Mouse (Mus musculus): Measurements from ENCODE around the gene Ism1. TPM values are rescaled to one million over a fixed set of nuclear protein-coding genes. Genes with fewer than 3 reads are reported as not detected.

The Ism1 gene
- 1 to 10 TPM; 1.3 to 2.2 TPM for total RNA-seq (2021)
- long read RNA-seq, experiment 1, partial matches to known transcripts, result 0 of 2 reads
- long read RNA-seq, experiment 1, other reads (novel, unspliced or antisense), result 0 of 2 reads
- long read RNA-seq, experiment 2, partial matches to known transcripts, result 0 of 2 reads
- long read RNA-seq, experiment 2, other reads (novel, unspliced or antisense), result 0 of 2 reads

- intact Hi-C loops (cut with DNase I; ENCODE audit: low total_unique reads), result no loop called here
- DNase-seq, result peak; percentile 22
Observed at GRCm38 (mm10) chr2:139677809-139678274, at the start of gene Ism1. TSS of gene Ism1 (plus strand) at chr2:139678178.

GRCm38 (mm10) chr2:139628731-139629130 lies 49.2 kb upstream of the Ism1 start:
- DNase-seq, result no peak
- intact Hi-C loops (cut with DNase I; ENCODE audit: low total_unique reads), result no loop called here

GRCm38 (mm10) chr2:139629653-139630052 lies 48.3 kb upstream of the Ism1 start:
- DNase-seq, result no peak
- intact Hi-C loops (cut with DNase I; ENCODE audit: low total_unique reads), result no loop called here

GRCm38 (mm10) chr2:139634506-139634905 lies 43.5 kb upstream of the Ism1 start:
- no peak for DNase-seq

GRCm38 (mm10) chr2:139637861-139638260 lies 40.1 kb upstream of the Ism1 start:
- intact Hi-C loops (cut with DNase I; ENCODE audit: low total_unique reads), result no loop called here
- no peak for DNase-seq

More at GRCm38 (mm10) chr2:139634506-139634905, 43.5 kb upstream of the Ism1 start:
- intact Hi-C loops (cut with DNase I; ENCODE audit: low total_unique reads), result no loop called here

- intact Hi-C loops (cut with DNase I; ENCODE audit: low total_unique reads), result no loop called here
- DNase-seq, result no peak
Observed at GRCm38 (mm10) chr2:139641757-139642385, 36.1 kb upstream of the Ism1 start.

GRCm38 (mm10) chr2:139649518-139649917 lies 28.5 kb upstream of the Ism1 start:
- DNase-seq, result no peak
- intact Hi-C loops (cut with DNase I; ENCODE audit: low total_unique reads), result no loop called here

GRCm38 (mm10) chr2:139656750-139657149 lies 21.2 kb upstream of the Ism1 start:
- no peak for DNase-seq
- intact Hi-C loops (cut with DNase I; ENCODE audit: low total_unique reads), result no loop called here

GRCm38 (mm10) chr2:139671838-139672237 lies 6.1 kb upstream of the Ism1 start:
- DNase-seq, result no peak
- intact Hi-C loops (cut with DNase I; ENCODE audit: low total_unique reads), result no loop called here

GRCm38 (mm10) chr2:139672371-139672770 lies 5.6 kb upstream of the Ism1 start:
- DNase-seq, result no peak
- intact Hi-C loops (cut with DNase I; ENCODE audit: low total_unique reads), result no loop called here

GRCm38 (mm10) chr2:139677065-139677762 lies 764 bp upstream of the Ism1 start:
- intact Hi-C loops (cut with DNase I; ENCODE audit: low total_unique reads), result no loop called here
- peak; percentile 58 for DNase-seq

GRCm38 (mm10) chr2:139678275-139679140 lies 530 bp downstream of the Ism1 start:
- intact Hi-C loops (cut with DNase I; ENCODE audit: low total_unique reads), result no loop called here
- DNase-seq, result peak; percentile 28

GRCm38 (mm10) chr2:139682540-139682939 lies 4.6 kb downstream of the Ism1 start:
- DNase-seq, result no peak
- intact Hi-C loops (cut with DNase I; ENCODE audit: low total_unique reads), result no loop called here

GRCm38 (mm10) chr2:139689442-139690003 lies 11.5 kb downstream of the Ism1 start:
- DNase-seq, result no peak
- intact Hi-C loops (cut with DNase I; ENCODE audit: low total_unique reads), result no loop called here

GRCm38 (mm10) chr2:139693521-139693920 lies 15.5 kb downstream of the Ism1 start:
- intact Hi-C loops (cut with DNase I; ENCODE audit: low total_unique reads), result no loop called here

GRCm38 (mm10) chr2:139694638-139695037 lies 16.7 kb downstream of the Ism1 start:
- no peak for DNase-seq
- intact Hi-C loops (cut with DNase I; ENCODE audit: low total_unique reads), result no loop called here

More at GRCm38 (mm10) chr2:139693521-139693920, 15.5 kb downstream of the Ism1 start:
- DNase-seq, result no peak

GRCm38 (mm10) chr2:139696578-139696977 lies 18.6 kb downstream of the Ism1 start:
- DNase-seq, result no peak
- intact Hi-C loops (cut with DNase I; ENCODE audit: low total_unique reads), result no loop called here

GRCm38 (mm10) chr2:139700609-139701008 lies 22.6 kb downstream of the Ism1 start:
- intact Hi-C loops (cut with DNase I; ENCODE audit: low total_unique reads), result no loop called here
- no peak for DNase-seq

- intact Hi-C loops (cut with DNase I; ENCODE audit: low total_unique reads), result no loop called here
Observed at GRCm38 (mm10) chr2:139704951-139705350, 27.0 kb downstream of the Ism1 start.

More at GRCm38 (mm10) chr2:139704951-139705350, 27.0 kb downstream of the Ism1 start:
- no peak for DNase-seq

All from gastrocnemius, postnatal 14 days (tissue).